Mouse (Mus musculus) small intestine, adult 2 months (tissue): ENCODE measurements around the gene Csf2rb.

Source experiments
- CTCF ChIP-seq: fragments of 200-500 bp; IDR thresholded peaks from 2 replicates; pipeline ENCODE4 v1.5.1; 2012; ENCODE audit warnings: low read depth, mild to moderate bottlenecking, control low read depth, inconsistent platforms, low read length, moderate library complexity, mixed read lengths; ENCODE audit not compliant: insufficient replicate concordance, insufficient read length; ENCODE audit errors: extremely low read depth
- POLR2A ChIP-seq: fragments of 200-500 bp; IDR thresholded peaks from 2 replicates; pipeline ENCODE4 v1.6.1; 2012; ENCODE audit warnings: low read depth, mild to moderate bottlenecking, control low read depth, inconsistent platforms, low read length, moderate library complexity

DNA sequence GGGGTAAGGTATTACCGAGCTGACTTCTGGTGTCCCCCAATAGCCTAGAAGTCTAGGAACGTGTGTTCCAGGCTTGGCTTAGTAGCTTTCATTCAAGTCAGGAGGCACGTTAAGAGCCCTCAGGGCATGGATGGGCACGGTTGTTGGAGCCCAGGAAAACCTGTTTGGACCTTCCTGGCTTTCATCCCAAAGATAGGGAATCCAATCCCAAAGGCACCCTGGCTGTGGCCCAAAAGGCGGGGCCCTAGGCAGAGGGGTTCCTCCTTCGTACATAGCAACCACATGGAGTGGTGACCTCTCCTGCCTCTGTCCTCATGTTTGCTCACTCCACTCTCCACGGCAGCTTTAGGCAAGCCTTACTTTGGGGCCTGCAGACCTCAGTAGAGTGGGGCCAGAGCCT is 76.9 kb downstream of the Csf2rb start:
- TF ChIP-seq POLR2A = no peak
- no peak for TF ChIP-seq CTCF
